Comparison of ENCODE assay signal across 12 mouse cellular contexts in genomic region chr1:99759996-99760395, GRCm38 (mm10).
"Had no signal": no experiment of that assay in that cellular context is flagged by ENCODE, and none has a peak within 500 bp of the region (broad histone marks: within the 10 kb centered on the region; RNA-seq: fewer than 3 reads in every experiment).

No protein-coding gene starts in this region.

- DNase-seq: retina, postnatal 1 day; right cerebral cortex, adult 18-20 months; right cerebral cortex, postnatal 14 days; right cerebral cortex, postnatal 25 days; right cerebral cortex, postnatal 4 days; spleen, adult 18-20 months; thymus, adult 18-20 months; thymus, adult 2 months; thymus, postnatal 14 days; thymus, postnatal 25 days; thymus, postnatal 36 days; thymus, postnatal 4 days had no signal
